Mouse (Mus musculus) MEL (cell line): ENCODE measurements around the gene Sh2d6.

Experiments used
- CTCF ChIP-seq, 3 experiments: IDR thresholded peaks in 2 of 3; conservative IDR thresholded peaks in 1 of 3; 2 replicates each; pipeline ENCODE4 v1.5.1; 2011 to 2012; ENCODE audit warnings: low read length in 3 of 3, low read depth in 2 of 3, mild to moderate bottlenecking in 2 of 3, improper control_type of control experiment in 1 of 3, inconsistent platforms in 1 of 3, mixed read lengths in 1 of 3, moderate library complexity in 1 of 3; ENCODE audit not compliant: control insufficient read depth in 1 of 3, insufficient read depth in 1 of 3, poor library complexity in 1 of 3, severe bottlenecking in 1 of 3
- EP300 ChIP-seq, 2 experiments: IDR thresholded peaks; 2 replicates each; pipeline ENCODE4 v1.6.1; 2011; ENCODE audit warnings: improper control_type of control experiment in 2 of 2, low read length in 2 of 2, low read depth in 1 of 2, mild to moderate bottlenecking in 1 of 2
- POLR2A ChIP-seq, 2 experiments: IDR thresholded peaks; 2 replicates each; pipeline ENCODE4 v1.6.1; 2011 to 2012; ENCODE audit warnings: low read length in 2 of 2, mild to moderate bottlenecking in 2 of 2, control low read depth in 1 of 2, improper control_type of control experiment in 1 of 2, low read depth in 1 of 2, moderate library complexity in 1 of 2; ENCODE audit not compliant: control insufficient read depth in 1 of 2, insufficient read depth in 1 of 2, poor library complexity in 1 of 2
- ZC3H11A ChIP-seq: IDR thresholded peaks from 2 replicates; pipeline ENCODE4 v1.6.1; 2012; ENCODE audit warnings: low read depth, mild to moderate bottlenecking, inconsistent platforms, low read length, improper control_type of control experiment
- ZMIZ1 ChIP-seq: IDR thresholded peaks from 2 replicates; pipeline ENCODE4 v1.6.1; 2012; ENCODE audit warnings: low read depth, mild to moderate bottlenecking, inconsistent platforms, low read length, improper control_type of control experiment, moderate library complexity
- ZNF384 ChIP-seq: IDR thresholded peaks from 2 replicates; pipeline ENCODE4 v1.6.1; 2012; ENCODE audit warnings: low read depth, mild to moderate bottlenecking, inconsistent platforms, low read length, improper control_type of control experiment

DNA sequence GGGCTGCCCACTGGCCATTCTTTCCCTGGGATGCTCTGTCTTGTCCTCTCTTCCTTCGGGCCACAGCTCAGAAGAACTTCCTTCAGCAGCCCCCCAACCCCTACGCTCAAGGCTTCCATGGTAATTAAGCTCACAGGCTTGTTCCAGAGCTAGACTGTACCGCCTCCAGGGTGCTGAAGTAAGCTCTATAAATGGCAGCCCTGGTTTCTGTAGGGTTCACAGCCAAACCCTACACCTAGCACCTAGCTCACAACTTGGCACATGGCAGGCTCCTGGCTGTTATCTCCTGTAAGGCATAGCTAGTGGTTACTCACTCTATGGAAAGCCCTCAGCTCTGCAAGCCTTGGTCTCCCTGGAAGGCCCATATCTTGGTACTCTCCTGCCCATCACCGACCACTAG lies 11.1 kb upstream of the Sh2d6 start:
- no peak for TF ChIP-seq ZNF384
- TF ChIP-seq CTCF (IDR thresholded peaks at IDR 0.05 in 2 of 3, conservative IDR thresholded peaks at IDR 0.05 in 1 of 3; ENCODE audit: control insufficient read depth in 1 of 3, insufficient read depth in 1 of 3, low read depth in 2 of 3, low read length in 3 of 3, poor library complexity in 1 of 3, severe bottlenecking in 1 of 3): no peak
- TF ChIP-seq POLR2A (IDR thresholded peaks at IDR 0.05; ENCODE audit: control insufficient read depth in 1 of 2, insufficient read depth in 1 of 2, low read depth in 1 of 2, low read length in 2 of 2, poor library complexity in 1 of 2): no peak
- TF ChIP-seq EP300 (IDR thresholded peaks at IDR 0.05; ENCODE audit: low read depth in 1 of 2, low read length in 2 of 2): no peak
- TF ChIP-seq ZC3H11A: no peak
- no peak for TF ChIP-seq ZMIZ1
